In genomic region chr10:128817033-128817432, GRCm38 (mm10) we compare ENCODE assay signal across 8 mouse cellular contexts. TPM values are rescaled to one million over a fixed set of nuclear protein-coding genes. Genes with fewer than 3 reads are reported as not detected.
DNase-seq lines count a peak whose midpoint lies in the region; ATAC-seq and TF ChIP-seq lines count a peak whose summit lies in the region.

TSS of gene Sarnp (plus strand) at chr10:128817333.

- H3K9me3 ChIP-seq in forebrain, embryonic 12.5 days, result no peaks in the 10 kb centered on the region
- no peaks in the 10 kb centered on the region for H3K9me3 ChIP-seq in limb, embryonic 15.5 days
- H3K9me3 ChIP-seq in stomach, postnatal 0 days (ENCODE audit: control insufficient read depth, low read length), result no peaks in the 10 kb centered on the region

- WGBS in thymus, adult 2 months, result 94% methylated on average over 13 of the region's 13 CpGs
- 92% methylated on average over 13 of the region's 13 CpGs for WGBS in forebrain, embryonic 12.5 days
- 83% methylated on average over 13 of the region's 13 CpGs for WGBS in limb, embryonic 15.5 days
- WGBS in stomach, postnatal 0 days, result 88% methylated on average over 13 of the region's 13 CpGs

- no peak for TF ChIP-seq EP300 in stomach, postnatal 0 days (optimal IDR thresholded peaks at IDR 0.05)

- no peak for ATAC-seq in forebrain, embryonic 12.5 days (ENCODE audit: low FRiP score)
- no peak for ATAC-seq in limb, embryonic 15.5 days (ENCODE audit: insufficient number of reproducible peaks, low FRiP score, low TSS enrichment, low read depth)
- ATAC-seq in stomach, postnatal 0 days (ENCODE audit: low FRiP score, low TSS enrichment), result no peak

- no peaks in the 10 kb centered on the region for H3K27me3 ChIP-seq in thymus, adult 2 months (ENCODE audit: control insufficient read depth, insufficient read depth, low read length)
- no peaks in the 10 kb centered on the region for H3K27me3 ChIP-seq in forebrain, embryonic 12.5 days
- H3K27me3 ChIP-seq in limb, embryonic 15.5 days, result no peaks in the 10 kb centered on the region
- no peaks in the 10 kb centered on the region for H3K27me3 ChIP-seq in stomach, postnatal 0 days (ENCODE audit: control insufficient read depth, insufficient read depth, low read length)

- H3K27ac ChIP-seq in thymus, adult 2 months (ENCODE audit: control insufficient read depth, insufficient read depth, low read length), result no peak within 1 kb of the TSS
- no peak within 1 kb of the TSS for H3K27ac ChIP-seq in forebrain, embryonic 12.5 days
- no peak within 1 kb of the TSS for H3K27ac ChIP-seq in limb, embryonic 15.5 days
- H3K27ac ChIP-seq in stomach, postnatal 0 days (replicated peaks), result no peak within 1 kb of the TSS

- H3K9ac ChIP-seq in forebrain, embryonic 12.5 days, result no peak within 1 kb of the TSS
- H3K9ac ChIP-seq in limb, embryonic 15.5 days, result no peak within 1 kb of the TSS
- no peak within 1 kb of the TSS for H3K9ac ChIP-seq in stomach, postnatal 0 days (ENCODE audit: low read length)

- peaks cover 53% of the 10 kb centered on the region for H3K36me3 ChIP-seq in thymus, adult 2 months (ENCODE audit: control insufficient read depth, insufficient read depth, low read length)
- H3K36me3 ChIP-seq in forebrain, embryonic 12.5 days (replicated peaks), result peaks cover 65% of the 10 kb centered on the region
- H3K36me3 ChIP-seq in limb, embryonic 15.5 days, result peaks cover 59% of the 10 kb centered on the region
- peaks cover 12% of the 10 kb centered on the region for H3K36me3 ChIP-seq in stomach, postnatal 0 days (ENCODE audit: control insufficient read depth, insufficient read depth, low read length)

- no peak within 1 kb of the TSS for H3K4me3 ChIP-seq in thymus, adult 2 months (ENCODE audit: control insufficient read depth, insufficient read depth, low read length)
- H3K4me3 ChIP-seq in forebrain, embryonic 12.5 days (replicated peaks), result no peak within 1 kb of the TSS
- H3K4me3 ChIP-seq in limb, embryonic 15.5 days, result no peak within 1 kb of the TSS
- no peak within 1 kb of the TSS for H3K4me3 ChIP-seq in stomach, postnatal 0 days (ENCODE audit: low read depth, low read length)

- no peak for DNase-seq in thymus, adult 2 months
- no peak for DNase-seq in thymus, adult 18-20 months
- DNase-seq in heart, postnatal 4 days, result no peak
- DNase-seq in stomach, postnatal 0 days (ENCODE audit: low spot score), result no peak
- no peak for DNase-seq in MN1 (ENCODE audit: low spot score)
- DNase-seq in cerebellum, adult 11-12 months, result no peak

- H3K4me1 ChIP-seq in thymus, adult 2 months (replicated peaks; ENCODE audit: control insufficient read depth, insufficient read depth, low read length), result peaks cover 6% of the 10 kb centered on the region
- H3K4me1 ChIP-seq in forebrain, embryonic 12.5 days, result peaks cover 9% of the 10 kb centered on the region
- H3K4me1 ChIP-seq in limb, embryonic 15.5 days, result peaks cover 4% of the 10 kb centered on the region; the same call in 1 of the 2 replicates
- H3K4me1 ChIP-seq in stomach, postnatal 0 days (replicated peaks; ENCODE audit: control insufficient read depth, insufficient read depth), result no peaks in the 10 kb centered on the region

- no peak within 1 kb of the TSS for H3K4me2 ChIP-seq in forebrain, embryonic 12.5 days
- no peak within 1 kb of the TSS for H3K4me2 ChIP-seq in limb, embryonic 15.5 days
- no peak within 1 kb of the TSS for H3K4me2 ChIP-seq in stomach, postnatal 0 days (replicated peaks; ENCODE audit: low read depth)

- no peak for TF ChIP-seq CTCF in thymus, adult 2 months (IDR thresholded peaks at IDR 0.05; ENCODE audit: borderline replicate concordance, control insufficient read depth, extremely low read depth, insufficient read depth, low read length, poor library complexity)
- no peak for TF ChIP-seq CTCF in stomach, postnatal 0 days (IDR thresholded peaks at IDR 0.05; ENCODE audit: low read depth)

- no peak for TF ChIP-seq POLR2A in thymus, adult 2 months (IDR thresholded peaks at IDR 0.05; ENCODE audit: control insufficient read depth, extremely low read depth, insufficient read depth, low read length, poor library complexity)

RNA-seq across cellular contexts. Expression of gene Sarnp, which starts in this region (rescaled TPM):
- polyA plus RNA-seq in thymus, adult 2 months (2012; rRNA removed), result 8.5 and 12.3 TPM in 2 replicates
- 251 and 256 TPM in 2 replicates for polyA plus RNA-seq in forebrain, embryonic 12.5 days (2016; fragmentation: Nextera tagmentation; extraction: Ambion mirVana)
- total RNA-seq in heart, postnatal 4 days (2021), result 10 to 100 TPM; 56.1 to 57.3 TPM
- polyA plus RNA-seq in limb, embryonic 15.5 days (2015; fragmentation: Nextera tagmentation; extraction: Ambion mirVana), result 180 and 182 TPM in 2 replicates
- polyA plus RNA-seq in stomach, postnatal 0 days (2015; fragmentation: Nextera tagmentation; extraction: Ambion mirVana), result 99.4 and 104 TPM in 2 replicates
